14 mouse cellular contexts compared by ENCODE assay signal in the genomic region with DNA sequence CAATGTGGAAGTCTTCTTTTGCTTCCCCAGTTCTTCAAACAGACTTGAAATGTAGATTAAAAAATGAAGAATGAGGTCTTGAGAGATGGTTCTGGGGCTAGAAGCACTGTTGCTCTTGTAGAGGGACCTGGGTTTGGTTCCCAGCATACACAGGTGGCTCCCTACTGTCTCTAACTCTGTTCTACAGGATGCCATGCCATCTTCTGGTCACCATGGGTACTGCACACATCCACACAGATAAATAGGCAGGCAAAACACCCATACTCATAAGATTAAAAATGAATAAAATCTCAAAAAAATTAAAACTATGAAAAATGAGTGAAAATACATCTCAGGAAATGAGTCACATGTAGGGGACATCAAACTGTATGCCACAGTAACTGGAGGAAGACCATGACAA.
DNase-seq lines count a peak whose midpoint lies in the region; ATAC-seq and TF ChIP-seq lines count a peak whose summit lies in the region.
"Had no signal": no experiment of that assay in that cellular context is flagged by ENCODE, and none has a peak within 500 bp of the region (broad histone marks: within the 10 kb centered on the region; RNA-seq: fewer than 3 reads in every experiment).

No protein-coding gene starts in this region.

- H3K4me1 ChIP-seq in intestine, postnatal 0 days (replicated peaks; ENCODE audit: control insufficient read depth, insufficient read depth, low read length) = no peaks in the 10 kb centered on the region
- H3K4me1 ChIP-seq in intestine, embryonic 16.5 days (ENCODE audit: control insufficient read depth, insufficient read depth, low read length) = no peaks in the 10 kb centered on the region
- no peaks in the 10 kb centered on the region for H3K4me1 ChIP-seq in lung, embryonic 14.5 days (ENCODE audit: insufficient read depth)
- H3K4me1 ChIP-seq in CH12.LX (ENCODE audit: control insufficient read depth in 1 of 2, insufficient read depth in 2 of 2) = no peaks in the 10 kb centered on the region
- H3K4me1 ChIP-seq: limb, embryonic 12.5 days; midbrain, embryonic 13.5 days had no signal

- no peaks in the 10 kb centered on the region for H3K36me3 ChIP-seq in intestine, postnatal 0 days (ENCODE audit: control insufficient read depth, insufficient read depth)
- no peaks in the 10 kb centered on the region for H3K36me3 ChIP-seq in intestine, embryonic 16.5 days (ENCODE audit: control insufficient read depth, insufficient read depth, low read length)
- H3K36me3 ChIP-seq in lung, embryonic 14.5 days (ENCODE audit: insufficient read depth) = no peaks in the 10 kb centered on the region
- no peaks in the 10 kb centered on the region for H3K36me3 ChIP-seq in CH12.LX (replicated peaks in 1 of 2; ENCODE audit: control insufficient read depth in 1 of 2, insufficient read depth in 1 of 2, low read length in 1 of 2)
- H3K36me3 ChIP-seq: forebrain, embryonic 12.5 days; heart, embryonic 12.5 days; limb, embryonic 12.5 days; midbrain, embryonic 13.5 days had no signal

- TF ChIP-seq CTCF in intestine, postnatal 0 days (IDR thresholded peaks at IDR 0.05; ENCODE audit: low read depth) = peak; percentile 27
- TF ChIP-seq CTCF in lung, embryonic 14.5 days (IDR thresholded peaks at IDR 0.05; ENCODE audit: low read depth) = peak; percentile 38
- peak in 1 of 2 experiments; percentile 26; a peak in 2 of 4 replicates for TF ChIP-seq CTCF in CH12.LX (conservative IDR thresholded peaks at IDR 0.05 in 1 of 2, IDR thresholded peaks at IDR 0.05 in 1 of 2; ENCODE audit: low read depth in 2 of 2, low read length in 2 of 2)

- H3K79me2 ChIP-seq in CH12.LX (replicated peaks; ENCODE audit: control insufficient read depth, extremely low read depth, insufficient read depth, poor library complexity, severe bottlenecking) = no peaks in the 10 kb centered on the region

- no peak; the same call in 1 of the 2 replicates for TF ChIP-seq RAD21 in CH12.LX (IDR thresholded peaks at IDR 0.05; ENCODE audit: low read depth, low read length)

- no peak overlapping the region for H3K4me3 ChIP-seq in intestine, postnatal 0 days (ENCODE audit: low read depth, low read length)
- no peak overlapping the region for H3K4me3 ChIP-seq in intestine, embryonic 16.5 days (ENCODE audit: low read length)
- no peak overlapping the region for H3K4me3 ChIP-seq in lung, embryonic 14.5 days (ENCODE audit: low read depth, low read length)
- no peak overlapping the region for H3K4me3 ChIP-seq in CH12.LX (replicated peaks in 1 of 3; ENCODE audit: low read depth in 2 of 3, low read length in 2 of 3, poor library complexity in 1 of 3)
- H3K4me3 ChIP-seq: forebrain, embryonic 12.5 days; heart, embryonic 12.5 days; limb, embryonic 12.5 days; midbrain, embryonic 13.5 days had no signal

- no peak for ATAC-seq in intestine, postnatal 0 days
- no peak for ATAC-seq in intestine, embryonic 16.5 days
- ATAC-seq in lung, embryonic 14.5 days (ENCODE audit: insufficient read depth) = no peak
- ATAC-seq: midbrain, embryonic 13.5 days had no signal

- TF ChIP-seq EP300 in CH12.LX (IDR thresholded peaks at IDR 0.05; ENCODE audit: low read length) = no peak

- dilution Hi-C loops in CH12.LX (cut with MboI; ENCODE audit: extremely low pct_ligation_motif_present, extremely low pct_unique_long_range_greater_than_20kb, low sequenced_read_pairs) = no loop called here

- no peak for TF ChIP-seq POLR2A in CH12.LX (IDR thresholded peaks at IDR 0.05; ENCODE audit: low read depth, low read length)

- no peak overlapping the region for H3K9ac ChIP-seq in intestine, postnatal 0 days (ENCODE audit: low read depth, low read length)
- H3K9ac ChIP-seq in intestine, embryonic 16.5 days (ENCODE audit: low read depth, low read length) = no peak overlapping the region
- no peak overlapping the region for H3K9ac ChIP-seq in lung, embryonic 14.5 days
- H3K9ac ChIP-seq in CH12.LX (ENCODE audit: insufficient read depth, low read depth) = no peak overlapping the region
- H3K9ac ChIP-seq: forebrain, embryonic 12.5 days; heart, embryonic 12.5 days; limb, embryonic 12.5 days; midbrain, embryonic 13.5 days had no signal

- H3K27me3 ChIP-seq in intestine, postnatal 0 days (replicated peaks; ENCODE audit: control insufficient read depth, insufficient read depth, low read length) = no peaks in the 10 kb centered on the region
- H3K27me3 ChIP-seq in intestine, embryonic 16.5 days (replicated peaks; ENCODE audit: control insufficient read depth, insufficient read depth, low read length) = no peaks in the 10 kb centered on the region
- no peaks in the 10 kb centered on the region for H3K27me3 ChIP-seq in lung, embryonic 14.5 days (ENCODE audit: insufficient read depth, low read length)
- no peaks in the 10 kb centered on the region for H3K27me3 ChIP-seq in CH12.LX (replicated peaks)
- H3K27me3 ChIP-seq: forebrain, embryonic 12.5 days; heart, embryonic 12.5 days; midbrain, embryonic 13.5 days had no signal

- H3K27ac ChIP-seq in intestine, postnatal 0 days (ENCODE audit: low read depth, low read length) = no peak overlapping the region
- no peak overlapping the region for H3K27ac ChIP-seq in intestine, embryonic 16.5 days (ENCODE audit: low read length)
- no peak overlapping the region for H3K27ac ChIP-seq in lung, embryonic 14.5 days (ENCODE audit: low read depth)
- H3K27ac ChIP-seq in CH12.LX (ENCODE audit: insufficient read depth, low read depth) = no peak overlapping the region
- H3K27ac ChIP-seq: forebrain, embryonic 12.5 days; limb, embryonic 12.5 days; macrophage; midbrain, embryonic 13.5 days had no signal

- no peaks in the 10 kb centered on the region for H3K9me3 ChIP-seq in intestine, postnatal 0 days (ENCODE audit: control insufficient read depth)
- H3K9me3 ChIP-seq in intestine, embryonic 16.5 days (ENCODE audit: control insufficient read depth, low read length) = no peaks in the 10 kb centered on the region
- no peaks in the 10 kb centered on the region for H3K9me3 ChIP-seq in lung, embryonic 14.5 days (ENCODE audit: low read depth, low read length)
- H3K9me3 ChIP-seq in CH12.LX (replicated peaks; ENCODE audit: low read length) = peaks cover 8% of the 10 kb centered on the region
- H3K9me3 ChIP-seq: forebrain, embryonic 12.5 days; heart, embryonic 12.5 days; limb, embryonic 12.5 days; midbrain, embryonic 13.5 days had no signal

- H3K4me2 ChIP-seq in intestine, postnatal 0 days (replicated peaks; ENCODE audit: low read depth) = no peak overlapping the region
- no peak overlapping the region for H3K4me2 ChIP-seq in intestine, embryonic 16.5 days (ENCODE audit: low read depth, low read length)
- no peak overlapping the region for H3K4me2 ChIP-seq in lung, embryonic 14.5 days
- no peak overlapping the region for H3K4me2 ChIP-seq in CH12.LX (ENCODE audit: insufficient read depth, low read depth, poor library complexity, severe bottlenecking)
- H3K4me2 ChIP-seq: forebrain, embryonic 12.5 days; heart, embryonic 12.5 days; limb, embryonic 12.5 days; midbrain, embryonic 13.5 days had no signal

- in situ Hi-C loops in CH12.LX (cut with MboI; ENCODE audit: low pct_ligation_motif_present, low pct_unique_long_range_greater_than_20kb, low sequenced_read_pairs) = no loop called here

- DNase-seq in lung, embryonic 14.5 days = no peak
- DNase-seq in lung, postnatal 4 days = no peak
- DNase-seq in CH12.LX (ENCODE audit: extremely low read depth) = no peak
- DNase-seq in R1 (ENCODE audit: low read depth, low spot score) = peak; percentile 30
- DNase-seq in urinary bladder, adult 18-20 months (ENCODE audit: low spot score in 2 of 2) = no peak
- no peak for DNase-seq in adrenal gland, postnatal 36 days
- DNase-seq: heart, postnatal 36 days had no signal

TF ChIP-seq in CH12.LX, 34 proteins besides CTCF, POLR2A, EP300 and RAD21:
- TF ChIP-seq HCFC1 (IDR thresholded peaks at IDR 0.05; ENCODE audit: low read depth, low read length) = no peak
- TF ChIP-seq SMC3 (IDR thresholded peaks at IDR 0.05; ENCODE audit: low read depth, low read length) = 0 out of 2 replicates have a peak, but pooled peaks have one; percentile 9
TF ChIP-seq in CH12.LX: peak in this region for 1.
